Mouse (Mus musculus) embryonic facial prominence, embryonic 14.5 days (tissue): ENCODE results near the gene Olfr1271. TPM values are rescaled to one million over a fixed set of nuclear protein-coding genes. Genes with fewer than 3 reads are reported as not detected.
"Not testable (repeated sequence)": the region's sequence is repeated elsewhere in the genome, so short reads cannot be mapped to it uniquely, and the experiment has no call there.

ENCODE experiments used
- ATAC-seq: fragments of 200-750 bp; cut with Nextera tagmentation; 2 replicates; pipeline ENCODE4 v1.8.0; 2017; ENCODE audit warnings: low read depth, moderate number of reproducible peaks, moderate TSS enrichment
- DNase-seq: peaks from one replicate; pipeline ENCODE4 v3.0.0-alpha.2; 2015; ENCODE audit warnings: low spot score
- H3K27ac ChIP-seq: fragments of 300-500 bp; sonication (generic); replicated peaks from 2 replicates; pipeline ENCODE4 v1.5.1; 2014; ENCODE audit warnings: low read depth, mild to moderate bottlenecking, low read length, moderate library complexity
- H3K27me3 ChIP-seq: fragments of 300-500 bp; sonication (generic); replicated peaks from 2 replicates; pipeline ENCODE4 v1.6.1; 2014; ENCODE audit warnings: low read length; ENCODE audit not compliant: control insufficient read depth, insufficient read depth
- H3K36me3 ChIP-seq: fragments of 300-500 bp; sonication (generic); 2 replicates; pipeline ENCODE4 v1.6.1; 2014; ENCODE audit warnings: low read length, mixed read lengths; ENCODE audit not compliant: control insufficient read depth, insufficient read depth
- H3K4me1 ChIP-seq: fragments of 300-500 bp; sonication (generic); 2 replicates; pipeline ENCODE4 v1.6.1; 2014; ENCODE audit warnings: antibody characterized with exemption, low read length; ENCODE audit not compliant: control insufficient read depth, insufficient read depth
- H3K4me2 ChIP-seq: fragments of 300-500 bp; sonication (generic); 2 replicates; pipeline ENCODE4 v1.6.1; 2014; ENCODE audit warnings: low read depth, mild to moderate bottlenecking, low read length, moderate library complexity, mixed read lengths
- H3K4me3 ChIP-seq: fragments of 300-500 bp; sonication (generic); 2 replicates; pipeline ENCODE4 v1.5.1; 2014; ENCODE audit warnings: low read depth, mild to moderate bottlenecking, low read length
- H3K9ac ChIP-seq: fragments of 300-500 bp; sonication (generic); 2 replicates; pipeline ENCODE4 v1.6.1; 2014; ENCODE audit warnings: low read depth, mild to moderate bottlenecking, low read length, moderate library complexity, mixed read lengths
- H3K9me3 ChIP-seq: fragments of 300-500 bp; sonication (generic); 2 replicates; pipeline ENCODE4 v1.6.1; 2016; ENCODE audit warnings: low read length; ENCODE audit not compliant: control insufficient read depth
- WGBS: fragments of 180-500 bp; shearing (Covaris S2); extraction: QIAGEN DNeasy Blood & Tissue Kit; methylation state at CpG from one replicate; pipeline ENCODE4 v1.1.7; 2014; 5-methylcytosine and 5-hydroxymethylcytosine counted together
- polyA plus RNA-seq: library from polyadenylated mRNA; unstranded; fragments of >200 nt; fragmentation: Nextera tagmentation; extraction: Ambion mirVana; gene quantifications from 2 replicates; pipeline ENCODE4 v1.2.1, GENCODE M21; 2014

The Olfr1271 gene
- 0.05 and 0.13 TPM in 2 replicates for polyA plus RNA-seq

DNA sequence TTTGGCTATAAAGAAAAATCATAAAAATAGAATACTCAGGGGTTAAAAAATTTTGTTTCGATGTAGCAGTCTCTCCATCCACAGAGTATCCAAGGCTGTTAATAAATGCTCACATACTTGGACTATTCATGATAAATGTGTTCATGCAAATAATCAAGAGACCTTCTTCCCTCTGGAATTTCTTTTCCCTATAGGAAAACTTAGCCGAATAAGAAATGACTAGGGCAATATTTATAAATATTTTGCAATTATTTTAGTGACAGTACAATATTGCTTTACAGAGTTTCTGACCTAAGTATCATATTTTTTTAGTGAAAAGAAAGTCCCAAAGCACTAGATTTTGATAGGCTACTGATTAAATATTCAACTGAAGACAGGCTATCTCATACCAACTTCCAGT, at the start of gene Olfr1271:
Olfr1271 (minus strand) TSS at position 101 of the 400 bp plus-strand sequence.
- H3K4me1 ChIP-seq: no peaks in the 10 kb centered on the region
- no peaks in the 10 kb centered on the region for H3K9me3 ChIP-seq
- DNase-seq: no peak
- no peak within 1 kb of the TSS for H3K4me2 ChIP-seq
- no peaks in the 10 kb centered on the region for H3K27me3 ChIP-seq
- H3K27ac ChIP-seq: no peak within 1 kb of the TSS
- WGBS: 87% methylated on average over 2 of the region's 2 CpGs
- H3K9ac ChIP-seq: no peak within 1 kb of the TSS
- H3K4me3 ChIP-seq: no peak within 1 kb of the TSS
- ATAC-seq: no peak
- no peaks in the 10 kb centered on the region for H3K36me3 ChIP-seq

GRCm38 (mm10) chr2:90292741-90293140, 21.9 kb upstream of the Olfr1271 start, which contains the start of gene Olfr1272:
TSS of gene Olfr1272 (minus strand) at chr2:90292841.
- no peak within 1 kb of the TSS for H3K4me2 ChIP-seq
- no peak for ATAC-seq
- H3K27ac ChIP-seq: no peak within 1 kb of the TSS
- no peaks in the 10 kb centered on the region for H3K27me3 ChIP-seq
- H3K4me1 ChIP-seq: no peaks in the 10 kb centered on the region
- no peaks in the 10 kb centered on the region for H3K36me3 ChIP-seq
- no peak for DNase-seq
- no peak within 1 kb of the TSS for H3K4me3 ChIP-seq
- no peaks in the 10 kb centered on the region for H3K9me3 ChIP-seq
- no peak within 1 kb of the TSS for H3K9ac ChIP-seq
- WGBS: 87% methylated on average over 6 of the region's 6 CpGs

- H3K9ac ChIP-seq: no peak within 1 kb of the TSS
- no peaks in the 10 kb centered on the region for H3K4me1 ChIP-seq
- DNase-seq: no peak
- no peak within 1 kb of the TSS for H3K4me2 ChIP-seq
- H3K27ac ChIP-seq: no peak within 1 kb of the TSS
- no peaks in the 10 kb centered on the region for H3K27me3 ChIP-seq
- no peak for ATAC-seq
- no peaks in the 10 kb centered on the region for H3K9me3 ChIP-seq
- H3K4me3 ChIP-seq: no peak within 1 kb of the TSS
- WGBS: 93% methylated on average over 4 of the region's 4 CpGs
- no peaks in the 10 kb centered on the region for H3K36me3 ChIP-seq
Observed at GRCm38 (mm10) chr2:90257492-90257891, 13.3 kb downstream of the Olfr1271 start, which contains the start of gene Olfr142. TSS of gene Olfr142 (minus strand) at chr2:90257592.

DNA sequence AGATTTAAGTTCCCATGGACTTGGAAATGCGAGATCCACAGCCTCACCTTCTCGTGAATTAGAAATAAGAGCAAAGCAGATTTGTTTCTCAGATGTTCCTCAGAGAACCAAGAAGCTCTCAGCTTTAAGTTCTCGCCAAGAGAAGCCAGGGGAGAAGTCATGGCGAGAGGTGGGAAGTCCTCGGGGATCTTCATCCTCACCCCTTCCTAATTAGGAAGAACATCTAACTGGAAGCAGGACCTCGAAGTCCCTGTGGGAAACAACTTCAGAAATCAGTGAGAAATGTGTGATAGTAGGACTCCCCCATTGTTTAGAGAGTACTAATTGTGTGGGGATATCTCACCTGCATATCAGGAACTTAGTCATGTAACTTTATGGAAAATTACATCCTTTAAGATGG, 46.4 kb downstream of the Olfr1271 start, which contains the start of gene Olfr1506:
Olfr1506 (minus strand) TSS at position 101 of the 400 bp plus-strand sequence.
- not testable (repeated sequence) for H3K27me3 ChIP-seq, H3K9me3 ChIP-seq, H3K36me3 ChIP-seq, ATAC-seq, H3K27ac ChIP-seq, H3K4me1 ChIP-seq, H3K4me2 ChIP-seq, H3K9ac ChIP-seq, H3K4me3 ChIP-seq, DNase-seq
- no CpG with 5 or more reads among the region's 6 CpGs for WGBS

Other genes starting within 250 kb of the Olfr1271 start
- 0.40 and 0.42 TPM in 2 replicates for gene Olfr1264, start 245.5 kb downstream of the Olfr1271 start, polyA plus RNA-seq
- gene Olfr1265, start 235.7 kb downstream of the Olfr1271 start, polyA plus RNA-seq: not detected in 2 replicates
- 0.08 TPM in 1 of 2 replicates, not detected in the other for gene Olfr140, start 207.4 kb downstream of the Olfr1271 start, polyA plus RNA-seq
- not detected in 2 replicates for gene Olfr1269, start 149.6 kb downstream of the Olfr1271 start, polyA plus RNA-seq
- gene Olfr32, start 128.7 kb downstream of the Olfr1271 start, polyA plus RNA-seq: 0.20 and 0.45 TPM in 2 replicates
- gene Olfr1270, start 117.9 kb downstream of the Olfr1271 start, polyA plus RNA-seq: 0.07 TPM in 2 replicates
- not detected in 2 replicates for gene Olfr1506, start 46.5 kb downstream of the Olfr1271 start, polyA plus RNA-seq
- 0.11 and 0.22 TPM in 2 replicates for gene Olfr142, start 13.4 kb downstream of the Olfr1271 start, polyA plus RNA-seq
- not detected in 2 replicates for gene Olfr1272, start 21.8 kb upstream of the Olfr1271 start, polyA plus RNA-seq
- 0.22 TPM in 1 of 2 replicates, not detected in the other for gene Gm13769, start 51.2 kb upstream of the Olfr1271 start, polyA plus RNA-seq
- gene Olfr1274-ps, start 127.7 kb upstream of the Olfr1271 start, polyA plus RNA-seq: 0.07 and 0.10 TPM in 2 replicates